Mouse (Mus musculus) embryonic fibroblast, embryonic 13.5 days (primary cell): ENCODE data around the gene Ndel1.

Experiments
- CTCF ChIP-seq: IDR thresholded peaks from 2 replicates; pipeline ENCODE4 v1.5.1; 2011; ENCODE audit warnings: mild to moderate bottlenecking, control low read depth, low read length, moderate library complexity, borderline replicate concordance; ENCODE audit not compliant: insufficient read depth
- POLR2A ChIP-seq: IDR thresholded peaks from 2 replicates; pipeline ENCODE4 v1.6.1; 2011; ENCODE audit warnings: low read depth, mild to moderate bottlenecking, control low read depth, low read length, moderate library complexity

GRCm38 (mm10) chr11:68822326-68822725 lies 49.3 kb downstream of the Ndel1 start:
- TF ChIP-seq CTCF (no peak), POLR2A (no peak)
